Mouse (Mus musculus): ENCODE measurements around the gene Pds5b. TPM values are rescaled to one million over a fixed set of nuclear protein-coding genes. Genes with fewer than 3 reads are reported as not detected.
"Not testable (repeated sequence)": the region's sequence is repeated elsewhere in the genome, so short reads cannot be mapped to it uniquely, and the experiment has no call there.

Gene Pds5b
- total and polyA plus RNA-seq, 3 experiments = 21.9 to 52.7 (median 46.2) TPM

GRCm38 (mm10) chr5:150654548-150654947 is 19.0 kb upstream of the Pds5b start:
- Histone ChIP-seq H3K79me2 (ENCODE audit: control insufficient read depth, insufficient read depth, low read length, poor library complexity) (peaks cover 57% of the 10 kb centered on the region), H3K27ac (ENCODE audit: control insufficient read depth, low read depth, low read length) (no peak overlapping the region), H3K4me1 (ENCODE audit: control insufficient read depth in 1 of 2, insufficient read depth in 2 of 2, low read length in 2 of 2) (peaks cover 5 to 36% of the 10 kb centered on the region in 2 experiments), H3K27me3 (ENCODE audit: control insufficient read depth in 1 of 2, insufficient read depth in 2 of 2, low read length in 2 of 2) (no peaks in the 10 kb centered on the region), H3K4me3 (ENCODE audit: control insufficient read depth in 1 of 2, insufficient read depth in 1 of 2, low read depth in 2 of 2, low read length in 2 of 2) (no peak overlapping the region), H3K36me3 (ENCODE audit: control insufficient read depth in 1 of 2, insufficient read depth in 2 of 2, low read length in 2 of 2) (peaks cover 52 to 71% of the 10 kb centered on the region in 2 experiments), H3K9me3 (replicated peaks; ENCODE audit: insufficient read depth, low read length) (no peaks in the 10 kb centered on the region), H3K9ac (ENCODE audit: control insufficient read depth, low read depth, low read length, poor library complexity, severe bottlenecking) (no peak overlapping the region)
- TF ChIP-seq NRF1 (IDR thresholded peaks at IDR 0.05; ENCODE audit: insufficient read depth, low read depth, low read length, poor library complexity, severe bottlenecking) (no peak), MAZ (IDR thresholded peaks at IDR 0.05; ENCODE audit: low read depth, low read length) (no peak), RAD21 (IDR thresholded peaks at IDR 0.05; ENCODE audit: low read depth, low read length) (no peak), TBP (IDR thresholded peaks at IDR 0.05; ENCODE audit: low read depth, low read length) (no peak), POLR2AphosphoS2 (IDR thresholded peaks at IDR 0.05; ENCODE audit: low read length) (no peak), MAX (IDR thresholded peaks at IDR 0.05; ENCODE audit: low read length) (no peak), MEF2A (IDR thresholded peaks at IDR 0.05; ENCODE audit: extremely low read depth, insufficient replicate concordance, low read depth, low read length, poor library complexity, severe bottlenecking) (no peak), UBTF (IDR thresholded peaks at IDR 0.05; ENCODE audit: borderline replicate concordance, insufficient read depth, low read depth, low read length) (no peak), MYC (IDR thresholded peaks at IDR 0.05; ENCODE audit: low read depth, low read length) (no peak), USF2 (IDR thresholded peaks at IDR 0.05; ENCODE audit: borderline replicate concordance in 1 of 2, insufficient read depth in 1 of 2, low read depth in 1 of 2, low read length in 2 of 2) (no peak), ZNF384 (IDR thresholded peaks at IDR 0.05; ENCODE audit: low read depth, low read length) (no peak), SIN3A (IDR thresholded peaks at IDR 0.05; ENCODE audit: low read length) (no peak), E2F4 (IDR thresholded peaks at IDR 0.05; ENCODE audit: borderline replicate concordance, low read depth, low read length) (no peak), EP300 (IDR thresholded peaks at IDR 0.05; ENCODE audit: low read depth in 1 of 2, low read length in 2 of 2) (no peak), USF1 (IDR thresholded peaks at IDR 0.05; ENCODE audit: low read depth, low read length) (no peak)
- no peak for DNase-seq (ENCODE audit: low read depth, low spot score)

- TF ChIP-seq GATA1 (IDR thresholded peaks at IDR 0.05; ENCODE audit: low read depth, low read length) (0 out of 2 replicates have a peak, but pooled peaks have one; percentile 11), ZNF384 (IDR thresholded peaks at IDR 0.05; ENCODE audit: low read depth, low read length) (peak; percentile 63)
- not testable (repeated sequence) for DNase-seq (ENCODE audit: low read depth, low spot score); H3K27ac ChIP-seq (ENCODE audit: control insufficient read depth, low read depth, low read length); H3K27me3 ChIP-seq (ENCODE audit: control insufficient read depth in 1 of 2, insufficient read depth in 2 of 2, low read length in 2 of 2); H3K9me3 ChIP-seq (replicated peaks; ENCODE audit: insufficient read depth, low read length); H3K9ac ChIP-seq (ENCODE audit: control insufficient read depth, low read depth, low read length, poor library complexity, severe bottlenecking); H3K4me3 ChIP-seq (ENCODE audit: control insufficient read depth in 1 of 2, insufficient read depth in 1 of 2, low read depth in 2 of 2, low read length in 2 of 2)
- peaks cover 79% of the 10 kb centered on the region for H3K79me2 ChIP-seq (ENCODE audit: control insufficient read depth, insufficient read depth, low read length, poor library complexity)
- peaks cover 54 to 79% of the 10 kb centered on the region in 2 experiments for H3K36me3 ChIP-seq (ENCODE audit: control insufficient read depth in 1 of 2, insufficient read depth in 2 of 2, low read length in 2 of 2)
- peaks cover 33 to 45% of the 10 kb centered on the region in 2 experiments for H3K4me1 ChIP-seq (ENCODE audit: control insufficient read depth in 1 of 2, insufficient read depth in 2 of 2, low read length in 2 of 2)
Measured at GRCm38 (mm10) chr5:150659425-150659824, 14.1 kb upstream of the Pds5b start.
